Mouse (Mus musculus) adrenal gland, postnatal 14 days (tissue): ENCODE results near the gene Arl4d. TPM values are rescaled to one million over a fixed set of nuclear protein-coding genes. Genes with fewer than 3 reads are reported as not detected.
"Not testable (repeated sequence)": the region's sequence is repeated elsewhere in the genome, so short reads cannot be mapped to it uniquely, and the experiment has no call there.

Source experiments
- DNase-seq: peaks from one replicate; pipeline ENCODE4 v3.0.0; 2021; ENCODE audit warnings: mixed read lengths
- long read RNA-seq, 2 experiments: library from polyadenylated mRNA; stranded (forward); transcript quantifications; one replicate each; pipeline ENCODE4 v2.0.0; 2021
- total RNA-seq: library from RNA; stranded (reverse); gene quantifications from 2 replicates; pipeline ENCODE4 v1.2.3, GENCODE M21; 2021

The Arl4d gene
- 12.6 and 15.6 TPM in 2 replicates for total RNA-seq
- long read RNA-seq, experiment 1, partial matches to known transcripts = 0 of 2 reads
- long read RNA-seq, experiment 1, other reads (novel, unspliced or antisense) = 0 of 2 reads
- long read RNA-seq, experiment 2, partial matches to known transcripts = 2 of 3 reads
- long read RNA-seq, experiment 2, other reads (novel, unspliced or antisense) = 0 of 3 reads

DNA sequence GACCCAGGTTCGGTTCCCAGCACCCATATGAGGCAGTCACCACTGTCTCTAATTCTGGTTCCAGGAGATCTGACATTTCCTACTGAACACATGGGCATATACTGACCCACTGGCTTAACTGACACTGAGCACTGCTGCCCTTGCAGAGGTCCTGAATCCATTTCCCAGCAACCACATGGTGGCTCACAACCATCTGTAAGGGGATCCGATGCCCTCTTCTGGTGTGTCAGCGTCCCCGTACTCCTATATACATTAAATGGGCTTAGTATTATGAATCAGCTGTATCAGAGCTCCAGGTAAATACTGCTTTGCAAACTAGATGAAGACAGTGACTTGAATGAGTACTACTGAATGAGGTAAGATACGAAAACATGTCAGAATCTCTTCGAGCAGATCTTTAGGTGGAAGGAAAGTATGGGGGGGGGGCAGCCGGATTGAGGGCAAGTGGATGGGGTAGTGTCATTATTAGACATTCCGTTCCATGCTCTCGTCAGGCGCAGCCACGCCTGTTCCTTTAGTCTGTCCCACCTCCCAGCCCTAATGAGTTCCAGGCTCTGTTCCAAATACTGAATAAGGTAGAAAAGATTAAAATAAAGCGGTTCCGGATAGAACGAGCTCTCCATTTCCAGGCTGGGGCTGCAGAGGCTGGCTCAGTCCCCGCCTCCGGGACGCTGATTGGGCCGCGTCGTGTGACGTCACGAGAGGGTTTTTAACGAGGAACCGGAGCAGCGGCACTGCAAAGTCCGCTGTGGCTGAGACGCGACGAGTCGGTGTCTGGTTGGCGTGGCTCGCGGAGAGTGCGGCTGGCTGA lies at the start of gene Arl4d:
Gene Arl4d (plus strand): TSS at position 717 of the 811 bp plus-strand sequence.
- peak; percentile 99 for DNase-seq

DNA sequence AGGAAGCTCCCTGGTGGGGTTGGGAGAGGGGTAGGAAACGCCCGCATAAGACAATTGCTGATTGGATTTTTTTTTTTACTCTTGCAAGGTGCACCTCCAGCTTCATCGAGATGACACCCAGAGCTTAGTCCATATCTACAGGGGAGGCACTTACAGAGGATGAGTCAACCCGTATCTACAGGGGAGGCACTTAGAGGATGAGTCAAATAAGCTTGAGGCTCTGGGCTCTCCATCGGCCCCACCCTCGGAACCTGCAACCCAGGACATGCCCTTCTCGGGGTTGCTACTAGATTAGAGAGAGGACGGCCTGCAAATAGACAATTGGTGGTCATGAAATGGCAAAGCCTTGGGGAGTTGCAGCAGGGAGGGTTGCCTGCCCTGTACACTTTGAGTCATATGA lies 49.2 kb upstream of the Arl4d start:
- no peak for DNase-seq

DNA sequence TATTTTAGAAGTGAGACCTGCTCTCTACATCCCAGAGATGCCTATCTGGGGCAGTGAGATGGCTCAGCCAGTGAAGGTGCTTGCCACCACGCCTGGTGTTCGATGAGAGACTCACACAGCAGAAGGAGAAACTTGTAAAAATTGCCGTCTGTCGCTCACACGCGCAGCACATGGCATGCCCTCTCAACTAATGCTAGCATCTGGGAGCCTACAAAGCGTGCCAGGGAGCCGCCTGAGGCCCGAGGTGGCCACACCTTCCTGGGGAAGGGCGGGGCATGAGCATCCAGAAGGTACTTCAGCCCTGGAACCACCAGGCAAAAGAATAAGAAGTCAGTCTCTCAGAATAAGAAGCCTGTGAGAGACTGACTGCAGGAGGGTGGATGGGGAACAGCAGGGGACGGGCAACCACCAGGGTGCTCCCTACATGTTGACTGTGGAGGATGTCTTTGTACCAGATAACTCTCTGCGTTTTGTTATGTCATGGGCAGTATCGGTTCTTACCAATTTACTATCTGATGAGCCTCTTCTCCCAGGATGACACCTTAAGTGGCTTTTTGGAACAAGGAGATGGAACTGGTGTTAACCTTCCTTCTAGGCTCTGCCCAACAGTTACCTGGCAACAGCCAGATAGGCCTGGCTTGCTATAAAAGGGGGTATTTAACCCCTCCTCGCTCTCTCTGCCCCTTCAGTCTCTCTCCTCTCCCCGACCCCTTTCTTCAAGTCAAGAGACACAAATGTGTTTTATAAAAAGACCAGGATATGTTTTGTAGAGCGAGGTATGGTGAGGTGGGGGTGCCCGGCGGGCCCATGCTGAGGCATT lies 48.2 kb upstream of the Arl4d start:
- DNase-seq = no peak

DNA sequence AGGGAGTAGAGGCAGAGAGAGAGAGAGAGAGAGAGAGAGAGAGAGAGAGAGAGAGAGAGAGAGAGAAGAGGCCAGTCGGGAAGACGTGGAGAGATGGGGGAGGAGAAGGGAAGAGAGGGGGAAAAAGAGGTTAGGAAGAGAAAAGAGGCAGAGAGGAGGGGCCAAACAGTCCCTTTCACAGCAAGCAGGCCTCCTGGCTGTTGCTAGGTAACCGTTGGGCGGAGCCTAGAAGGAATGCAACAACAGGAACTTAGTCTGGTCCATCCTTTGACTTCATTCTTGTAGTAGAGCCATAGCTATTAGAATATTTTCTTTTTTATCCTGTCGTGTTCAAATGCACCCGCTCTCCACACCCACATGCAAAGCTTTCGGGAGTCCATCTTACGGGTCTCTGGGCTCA lies 47.5 kb upstream of the Arl4d start:
- peak; percentile 76 for DNase-seq

DNA sequence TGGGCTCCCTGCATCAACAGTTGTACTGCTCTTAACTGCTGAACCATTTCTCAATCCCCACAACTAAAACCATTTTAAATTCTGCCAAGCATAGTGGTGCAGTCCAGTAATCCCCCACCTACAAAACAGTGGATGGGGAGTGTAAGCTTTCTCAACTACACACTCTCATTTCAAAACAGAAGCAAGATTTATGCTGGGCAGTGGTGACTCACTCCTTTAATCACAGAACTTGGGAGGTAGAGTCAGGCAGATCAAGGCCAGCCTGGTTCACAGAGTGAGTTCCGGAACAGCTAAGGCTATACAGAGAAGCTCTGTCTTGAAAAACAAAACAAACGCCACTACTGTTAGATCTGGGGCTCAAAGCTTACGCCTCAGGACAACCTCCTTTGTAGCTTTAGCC lies 46.7 kb upstream of the Arl4d start:
- DNase-seq = peak; percentile 46

DNA sequence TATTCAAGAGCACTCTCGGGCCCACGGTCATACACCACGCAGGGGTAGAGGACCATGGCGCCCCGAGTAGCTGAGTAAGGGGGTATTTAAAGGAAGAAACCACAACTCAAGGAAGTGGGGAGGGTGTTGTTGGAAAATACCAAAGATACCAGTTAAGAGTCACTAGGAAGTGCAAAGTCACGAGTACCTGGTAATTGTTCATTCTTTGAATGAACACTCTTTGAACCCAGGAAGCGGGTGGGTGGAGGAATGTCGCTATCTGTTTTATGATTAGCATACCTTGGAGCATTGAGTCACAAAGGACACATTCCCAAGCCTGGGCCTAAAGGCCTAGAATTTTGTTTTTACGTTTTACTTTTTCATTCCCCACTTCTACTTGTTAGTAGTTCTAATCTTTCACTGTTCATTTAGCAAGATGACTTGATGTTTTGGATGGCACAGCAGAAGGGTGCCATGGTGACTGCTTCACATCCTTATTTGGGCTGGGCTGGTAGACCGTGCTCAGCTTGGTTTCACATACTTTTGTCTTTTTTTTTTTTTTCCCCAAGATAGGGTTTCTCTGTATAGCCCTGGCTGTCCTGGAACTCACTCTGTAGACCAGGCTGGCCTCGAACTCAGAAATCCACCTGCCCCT lies 45.2 kb upstream of the Arl4d start:
- not testable (repeated sequence) for DNase-seq

DNA sequence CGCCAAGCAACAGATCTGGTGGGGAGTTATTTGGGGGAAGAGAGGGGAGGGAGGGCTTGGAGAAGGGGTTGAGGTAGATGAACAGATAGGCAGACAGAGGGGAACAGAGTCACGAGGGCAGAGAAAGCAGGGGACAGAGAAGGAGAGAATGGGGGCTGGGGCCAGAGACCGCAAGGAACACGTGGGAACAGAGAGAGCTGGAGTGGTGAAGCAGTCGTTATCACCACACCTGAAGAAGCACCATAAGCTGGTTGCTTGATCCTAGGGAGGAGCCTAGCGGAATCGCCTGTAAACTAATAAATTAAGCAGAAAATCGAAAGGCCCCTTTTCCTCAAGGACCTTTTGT lies 38.7 kb upstream of the Arl4d start:
- DNase-seq = no peak

DNA sequence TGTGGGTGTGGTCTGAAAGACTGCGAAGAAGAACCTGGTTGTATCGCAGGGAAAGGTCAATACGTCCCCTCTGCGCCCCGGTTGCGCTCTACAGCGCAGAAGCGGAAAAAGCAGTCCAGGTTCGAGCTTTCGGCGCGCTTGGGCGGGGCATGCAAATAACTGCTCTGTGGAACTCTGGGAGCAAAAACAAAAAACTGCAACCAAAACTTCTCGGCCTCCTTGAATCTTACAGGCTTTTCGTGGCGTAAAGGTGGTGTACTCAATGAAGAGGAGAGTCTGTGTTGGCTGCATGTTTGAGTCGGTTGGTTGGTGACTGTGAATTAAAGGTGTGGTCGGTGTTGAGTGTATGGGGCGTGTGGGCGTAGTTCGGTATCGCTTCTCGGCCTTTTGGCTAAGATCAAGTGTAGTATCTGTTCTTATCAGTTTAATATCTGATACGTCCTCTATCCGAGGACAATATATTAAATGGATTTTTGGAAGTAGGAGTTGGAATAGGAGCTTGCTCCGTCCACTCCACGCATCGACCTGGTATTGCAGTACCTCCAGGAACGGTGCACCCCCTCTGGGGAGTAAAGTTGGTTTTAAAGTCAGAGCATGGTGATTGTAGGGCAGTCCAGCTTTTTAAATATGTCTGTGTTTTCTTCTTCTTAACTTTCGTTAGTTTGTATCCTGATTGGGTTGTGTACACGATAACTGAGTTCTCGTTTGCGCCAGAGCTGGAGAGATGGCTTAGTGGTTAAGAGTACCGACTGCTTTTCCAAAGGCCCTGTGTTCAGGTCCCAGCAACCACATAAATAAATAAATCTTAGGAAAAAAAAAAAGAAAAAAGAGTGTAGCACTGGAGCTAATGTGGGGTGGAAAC lies 38.1 kb upstream of the Arl4d start, which contains the start of gene Rdm1:
Gene Rdm1 (plus strand): TSS at position 201 of the 862 bp plus-strand sequence.
- DNase-seq = peak; percentile 92

DNA sequence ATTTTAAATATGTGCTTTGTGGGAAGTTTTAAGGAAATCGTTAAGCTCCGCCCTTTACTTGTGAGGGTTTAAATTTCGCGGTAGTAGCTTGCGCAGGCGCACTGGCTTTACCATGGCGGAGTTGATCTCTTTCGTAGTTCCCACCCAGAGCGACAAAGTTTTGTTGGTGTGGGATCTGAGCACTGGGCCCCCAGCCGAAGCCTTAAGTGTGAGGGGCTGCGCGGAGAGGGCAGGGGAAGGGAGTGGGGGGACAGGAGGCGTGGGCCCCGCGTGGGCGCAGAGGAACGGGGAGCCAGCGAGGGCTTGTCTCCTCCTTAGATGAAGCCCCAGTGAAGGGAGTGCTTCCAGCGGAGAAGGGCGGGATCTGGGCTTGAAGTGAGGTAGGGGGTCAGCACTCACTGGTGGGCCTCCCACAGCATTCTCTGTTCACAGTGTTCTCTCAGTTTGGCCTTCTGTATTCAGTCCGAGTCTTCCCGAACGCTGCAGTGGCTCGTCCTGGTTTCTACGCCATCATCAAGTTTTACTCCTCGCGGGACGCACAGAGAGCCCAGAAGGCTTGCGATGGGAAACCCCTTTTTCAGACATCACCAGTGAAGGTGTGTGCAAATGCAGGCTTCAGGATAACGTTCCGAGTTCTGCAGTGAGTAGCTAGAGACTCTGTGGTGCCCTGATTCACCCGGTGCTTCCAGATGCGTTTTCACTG lies 37.3 kb upstream of the Arl4d start:
- DNase-seq = peak; percentile 95

DNA sequence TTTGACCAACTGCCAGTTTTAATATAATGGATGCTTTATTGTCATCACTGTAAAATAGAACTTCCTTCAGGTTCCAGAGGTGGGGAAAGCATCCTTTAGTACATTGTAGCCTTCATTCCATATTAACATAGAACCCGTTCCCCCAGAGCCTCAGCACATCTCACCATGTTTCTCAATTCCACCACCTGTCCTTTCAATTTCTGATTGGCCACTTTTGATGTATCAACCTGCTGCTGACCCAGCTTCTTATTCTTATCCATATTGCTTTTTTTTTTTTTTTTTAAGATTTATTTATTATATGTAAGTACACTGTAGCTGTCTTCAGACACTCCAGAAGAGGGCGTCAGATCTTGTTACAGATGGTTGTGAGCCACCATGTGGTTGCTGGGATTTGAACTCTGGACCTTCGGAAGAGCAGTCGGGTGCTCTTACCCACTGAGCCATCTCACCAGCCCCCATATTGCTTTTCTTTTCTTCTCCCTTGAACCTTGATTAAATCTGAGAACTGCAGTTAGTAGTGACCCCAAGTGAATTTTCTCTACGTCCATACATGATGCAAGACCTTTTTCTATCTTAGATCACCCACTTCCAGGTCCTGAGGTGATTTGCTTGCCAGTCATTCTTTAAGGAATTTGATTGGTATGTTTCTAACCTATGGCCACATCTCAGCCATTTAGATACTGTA lies 36.5 kb upstream of the Arl4d start:
- DNase-seq = not testable (repeated sequence)

DNA sequence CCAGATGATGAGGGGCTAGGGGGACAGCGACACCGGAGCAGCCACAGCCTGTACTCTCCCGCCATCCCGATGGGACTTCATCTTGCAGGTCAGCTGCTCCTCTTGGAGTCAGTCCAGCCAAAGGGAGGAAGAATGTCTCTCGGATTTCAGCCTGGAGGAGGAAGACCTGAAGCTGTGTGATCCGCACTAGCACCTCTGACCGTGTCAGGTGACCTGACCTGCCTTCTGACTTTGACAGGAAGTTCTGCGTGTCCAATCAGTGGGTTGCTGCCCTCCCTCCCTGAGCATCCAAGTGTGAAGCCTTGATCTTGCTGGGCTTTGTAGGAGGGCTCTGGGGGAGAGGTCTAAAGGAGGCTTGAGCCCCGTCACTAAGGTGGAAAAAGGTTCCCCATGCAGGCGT lies 29.7 kb upstream of the Arl4d start:
- no peak for DNase-seq

DNA sequence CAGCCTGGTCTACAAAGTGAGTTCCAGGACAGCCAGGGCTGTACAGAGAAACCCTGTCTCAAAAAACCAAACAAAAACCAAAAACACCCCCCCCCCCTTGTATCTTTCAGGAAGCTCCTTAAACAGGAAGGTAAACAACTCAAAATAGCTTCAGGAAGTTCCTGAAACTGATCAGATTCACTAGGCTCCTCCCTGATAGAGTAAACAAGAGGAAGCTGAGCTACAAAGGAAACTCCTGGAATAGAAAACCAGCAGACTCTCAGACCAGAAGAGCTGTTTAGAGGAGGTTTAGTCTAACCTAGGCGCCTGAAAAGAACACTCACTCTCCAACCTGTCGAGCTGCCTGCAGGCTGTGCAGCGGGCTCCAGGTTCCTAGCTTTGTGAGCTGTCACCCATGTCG lies 25.6 kb upstream of the Arl4d start:
- DNase-seq = no peak

DNA sequence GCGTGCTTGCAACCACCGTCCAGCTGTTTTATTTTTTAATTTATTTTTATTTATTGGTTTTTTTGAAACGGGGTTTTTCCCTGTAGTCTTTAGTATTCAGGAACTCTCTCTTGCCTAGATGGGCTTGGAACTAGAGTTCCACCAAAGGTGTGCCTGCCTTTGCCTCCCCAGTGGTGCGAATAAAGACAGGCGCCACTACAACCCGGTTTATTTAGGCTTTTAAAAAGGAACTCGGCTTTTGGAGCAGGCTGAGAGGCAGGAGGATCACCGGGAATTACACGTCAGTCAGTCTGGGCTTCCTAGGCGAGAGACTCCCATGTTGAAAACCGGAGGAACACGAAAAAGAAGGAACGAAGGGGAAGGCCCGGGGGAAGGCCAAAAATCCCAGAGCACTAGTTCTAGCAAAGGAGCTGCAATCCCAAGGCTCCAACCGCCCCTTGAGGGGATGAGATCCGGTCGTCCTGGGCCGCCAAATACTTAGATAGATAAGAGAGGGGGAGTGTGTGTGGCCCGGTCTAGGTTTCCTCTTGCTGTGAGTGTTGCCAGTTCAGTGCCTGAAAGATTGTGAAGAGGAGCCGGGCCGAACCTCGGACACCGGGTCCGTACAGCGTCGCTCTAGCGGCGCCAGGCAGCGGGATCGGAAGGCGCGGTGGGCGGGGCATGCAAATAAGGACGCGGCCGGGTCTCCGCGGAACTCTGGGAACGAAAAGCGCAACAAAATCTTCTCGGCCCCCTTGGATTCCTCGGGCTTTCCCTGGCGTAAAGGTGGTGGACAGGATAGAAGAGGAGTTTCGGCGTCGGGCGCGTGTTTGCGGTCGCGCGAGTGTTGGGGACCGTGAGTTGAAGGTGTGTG lies 24.3 kb upstream of the Arl4d start:
- DNase-seq = peak; percentile 89

DNA sequence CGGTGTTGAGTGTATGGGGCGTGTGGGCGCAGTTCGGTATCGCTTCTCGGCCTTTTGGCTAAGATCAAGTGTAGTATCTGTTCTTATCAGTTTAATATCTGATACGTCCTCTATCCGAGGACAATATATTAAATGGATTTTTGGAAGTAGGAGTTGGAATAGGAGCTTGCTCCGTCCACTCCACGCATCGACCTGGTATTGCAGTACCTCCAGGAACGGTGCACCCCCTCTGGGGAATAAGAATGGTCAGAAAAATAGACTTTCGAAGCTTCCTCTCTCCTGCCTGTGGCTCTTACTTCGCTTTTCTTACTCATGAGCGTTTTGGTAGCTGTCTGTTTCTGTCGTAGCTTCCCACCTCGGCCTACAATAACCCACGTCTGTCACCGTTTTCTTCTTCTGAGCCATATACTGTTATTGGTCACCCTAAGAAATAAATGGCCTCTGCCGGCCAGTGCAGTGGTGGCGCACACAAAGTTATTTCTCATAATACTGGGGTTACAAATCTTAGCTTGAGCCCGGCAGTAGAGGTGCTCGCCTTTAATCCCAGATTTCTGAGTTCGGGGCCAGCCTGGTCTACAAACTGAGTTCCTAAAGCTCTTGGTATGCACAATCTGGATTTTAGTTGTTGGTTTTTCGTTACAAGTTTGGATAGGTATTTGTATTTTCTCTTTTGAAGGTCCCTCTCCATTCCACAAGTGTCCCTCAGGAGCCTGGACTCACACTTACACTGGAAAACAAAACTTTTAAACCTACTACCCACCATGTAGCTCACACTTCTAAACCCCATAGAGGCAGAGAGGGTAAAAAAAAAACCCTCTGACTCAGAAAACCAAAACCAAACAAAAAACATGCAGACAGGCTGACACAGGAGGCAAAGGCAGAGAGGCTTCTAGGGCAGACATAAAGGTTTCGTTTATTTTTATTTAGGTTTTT lies 23.4 kb upstream of the Arl4d start:
- peak; percentile 51 for DNase-seq

DNA sequence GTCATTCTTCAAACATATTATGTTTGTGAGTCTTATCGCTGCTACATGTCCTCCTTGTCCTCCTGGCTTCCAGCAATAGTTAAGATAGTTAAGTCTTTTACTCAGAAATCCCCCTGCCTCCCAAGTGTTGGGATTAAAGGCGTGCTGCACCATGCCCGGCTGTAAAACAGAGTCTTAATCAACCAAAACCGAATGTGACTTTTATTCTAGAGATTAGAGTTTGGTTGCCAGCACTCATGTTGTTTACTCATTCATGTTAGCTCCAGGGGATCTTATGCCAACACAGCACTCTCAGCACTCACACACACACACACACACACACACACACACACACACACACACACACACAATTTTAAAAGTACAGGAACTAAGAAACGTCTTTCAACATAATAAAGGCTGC lies 22.4 kb upstream of the Arl4d start:
- no peak for DNase-seq

DNA sequence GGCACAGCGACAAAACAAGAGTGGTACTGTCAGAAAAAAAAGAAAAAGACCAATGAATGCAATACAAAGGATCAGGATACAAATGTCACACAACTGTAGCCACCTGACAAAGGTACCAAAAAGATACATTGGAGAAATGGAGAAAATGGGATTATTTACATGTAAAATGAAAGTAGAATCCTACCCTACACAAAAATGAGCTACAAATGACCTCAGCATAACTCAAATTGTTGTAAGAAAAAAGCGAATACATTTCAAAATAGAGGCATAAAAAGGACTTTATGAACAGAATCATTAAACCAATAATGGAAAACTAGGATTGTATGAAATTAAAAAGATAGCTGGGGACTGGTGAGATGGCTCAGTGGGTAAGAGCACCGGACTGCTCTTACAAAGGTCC lies 20.8 kb upstream of the Arl4d start:
- DNase-seq = no peak

DNA sequence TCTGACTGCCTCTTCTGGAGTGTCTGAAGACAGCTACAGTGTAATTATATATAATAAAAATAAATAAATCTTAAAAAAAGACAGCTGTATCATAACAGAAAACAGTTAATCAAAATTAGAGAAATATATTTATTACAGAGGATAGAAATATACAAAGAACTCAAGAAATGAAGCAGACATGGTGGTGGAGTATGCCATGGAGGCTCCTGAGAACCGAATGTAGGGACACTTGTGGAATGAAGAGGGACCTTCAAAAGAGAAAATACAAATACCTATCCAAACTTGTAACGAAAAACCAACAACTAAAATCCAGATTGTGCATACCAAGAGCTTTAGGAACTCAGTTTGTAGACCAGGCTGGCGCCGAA lies 20.3 kb upstream of the Arl4d start:
- DNase-seq = not testable (repeated sequence)
